Mouse (Mus musculus): Measurements from ENCODE around the gene Tmem178b.

The Tmem178b gene

GRCm38 (mm10) chr6:40263687-40264086 is 390.6 kb downstream of the Tmem178b start:
- DNase-seq (ENCODE audit: low read depth, low spot score), result no peak

- DNase-seq (ENCODE audit: low read depth, low spot score), result no peak
Observed at GRCm38 (mm10) chr6:40300707-40301106, 427.6 kb downstream of the Tmem178b start.

DNA sequence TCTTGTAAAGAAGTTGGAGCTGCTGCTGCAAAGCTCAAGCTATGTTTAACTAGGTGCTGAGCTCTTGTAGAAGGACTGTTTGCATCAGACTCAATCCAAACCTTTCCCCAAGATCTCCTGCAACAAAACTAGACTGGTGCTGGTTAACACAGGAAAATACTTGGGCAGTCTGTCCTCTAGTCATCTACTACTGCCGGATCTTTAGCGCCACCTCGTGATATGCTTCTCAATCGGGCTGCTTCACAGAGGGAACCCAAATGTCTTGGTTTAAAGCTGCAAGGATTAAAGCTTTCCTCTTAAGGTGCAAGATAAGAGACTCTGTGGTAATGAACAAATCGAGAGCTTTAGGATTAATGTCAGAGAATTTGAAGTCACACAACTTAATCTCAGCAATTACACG is 430.3 kb downstream of the Tmem178b start:
- DNase-seq (ENCODE audit: low read depth, low spot score), result peak; percentile 84

All from 3T3-L1 (cell line).